Comparison of ENCODE assay signal across 8 mouse cellular contexts in genomic region chr11:120581490-120582267, GRCm38 (mm10). TPM values are rescaled to one million over a fixed set of nuclear protein-coding genes. Genes with fewer than 3 reads are reported as not detected.
DNase-seq lines count a peak whose midpoint lies in the region; ATAC-seq lines count a peak whose summit lies in the region.

Gene Arhgdia, minus strand, starts transcription at chr11:120581624.

- H3K9me3 ChIP-seq in megakaryocyte, embryonic 14.5 days: no peaks in the 10 kb centered on the region

- ATAC-seq in activated CD4-positive, CD25-positive, alpha-beta regulatory T cell, adult 4 months: peak; percentile 50
- peak; percentile 70 for ATAC-seq in inflammation-experienced regulatory T-cells, adult 6 months

- H3K4me3 ChIP-seq in megakaryocyte, embryonic 14.5 days (replicated peaks): peak within 1 kb of the TSS; percentile 98

- intact Hi-C loops in gastrocnemius, postnatal 14 days (cut with DNase I; ENCODE audit: low total_unique reads): no loop called here

- no peaks in the 10 kb centered on the region for H3K27me3 ChIP-seq in megakaryocyte, embryonic 14.5 days (replicated peaks)

- peaks cover 60% of the 10 kb centered on the region for H3K36me3 ChIP-seq in megakaryocyte, embryonic 14.5 days (replicated peaks; ENCODE audit: low read length)

- H3K4me1 ChIP-seq in megakaryocyte, embryonic 14.5 days: peaks cover 51% of the 10 kb centered on the region

- DNase-seq in embryo, embryonic 10 days (ENCODE audit: low spot score): peak; percentile 90
- DNase-seq in gastrocnemius, postnatal 14 days: peak; percentile 91
- DNase-seq in left cerebral cortex, adult 9 months (ENCODE audit: low spot score in 2 of 2): peak; percentile 73 to 86
- peak; percentile 93 for DNase-seq in right cerebral cortex, postnatal 10 days (ENCODE audit: low spot score in 2 of 2)
- DNase-seq in urinary bladder, postnatal 14 days (ENCODE audit: low spot score): peak; percentile 89

RNA-seq across cellular contexts. Expression of gene Arhgdia, which starts in this region (rescaled TPM):
- polyA plus RNA-seq in activated CD4-positive, CD25-positive, alpha-beta regulatory T cell, adult 4 months (2017; shearing (Covaris generic)): 100 to 1,000 TPM; 601 to 860 TPM
- total RNA-seq in gastrocnemius, postnatal 14 days (2021): 100 to 1,000 TPM; 118 to 144 TPM
- polyA plus RNA-seq in inflammation-experienced regulatory T-cells, adult 6 months (2017; shearing (Covaris generic)): 100 to 1,000 TPM; 624 to 862 (median 685) TPM
- polyA plus RNA-seq in megakaryocyte, embryonic 14.5 days (2012; ENCODE audit: insufficient read depth, low replicate concordance): 1,582 and 1,923 TPM in 2 replicates

Comparison
In these comparisons a context has a peak if more than half of its experiments do, and no peak if none do; other contexts are left out.
1. Peak in every context shown above with its lines: DNase-seq, ATAC-seq and H3K4me3 ChIP-seq.